13 mouse cellular contexts compared by ENCODE assay signal in the genomic region with DNA sequence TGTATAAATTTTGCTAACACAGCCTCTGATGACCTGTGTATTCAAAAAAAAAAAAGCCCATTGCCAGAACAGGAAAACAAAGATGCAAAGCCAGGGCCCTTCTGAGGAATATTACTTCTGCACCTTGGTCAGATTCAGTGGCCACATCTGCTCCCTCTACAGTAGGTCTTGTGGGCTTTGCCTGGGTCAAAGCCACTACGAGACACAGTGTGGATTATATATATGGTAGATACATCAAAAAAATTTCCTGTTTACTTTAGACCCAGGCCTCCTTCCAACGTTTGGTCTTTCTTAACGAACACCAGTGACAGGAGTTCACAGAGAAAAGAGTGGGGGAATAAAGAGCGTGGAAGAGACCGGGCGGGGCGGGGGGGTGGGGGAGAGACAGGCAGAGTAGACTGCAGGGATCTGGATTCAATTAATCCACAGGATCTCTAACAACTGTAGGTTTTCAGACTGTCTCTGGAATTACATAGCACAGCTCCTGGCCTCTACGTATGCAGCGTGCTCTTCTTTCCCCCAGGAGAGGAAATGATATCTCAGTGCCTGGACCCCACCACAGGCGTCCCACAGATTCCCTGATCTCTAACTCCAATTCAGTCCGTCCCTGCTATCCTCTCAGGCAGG. TPM values are rescaled to one million over a fixed set of nuclear protein-coding genes. Genes with fewer than 3 reads are reported as not detected.
A peak's percentile ranks its signal among the peaks of the same experiment; 100 is the strongest.
DNase-seq lines count a peak whose midpoint lies in the region; ATAC-seq and TF ChIP-seq lines count a peak whose summit lies in the region.
"Had no signal": no experiment of that assay in that cellular context is flagged by ENCODE, and none has a peak within 500 bp of the region (broad histone marks: within the 10 kb centered on the region; RNA-seq: fewer than 3 reads in every experiment).

No protein-coding gene starts in this region.

- peaks cover 41% of the 10 kb centered on the region; the same call in 1 of the 2 replicates for H3K36me3 ChIP-seq in kidney, postnatal 0 days (ENCODE audit: insufficient read depth, low read length)
- H3K36me3 ChIP-seq in embryonic facial prominence, embryonic 15.5 days = peaks cover 52% of the 10 kb centered on the region
- H3K36me3 ChIP-seq in limb, embryonic 14.5 days (ENCODE audit: control insufficient read depth, insufficient read depth, low read length) = peaks cover 65% of the 10 kb centered on the region

- no peak for TF ChIP-seq POLR2A in cerebellum, adult 2 months (IDR thresholded peaks at IDR 0.05; ENCODE audit: borderline replicate concordance, insufficient read depth, low read length)
- no peak for TF ChIP-seq POLR2A in limb, embryonic 14.5 days (IDR thresholded peaks at IDR 0.05; ENCODE audit: borderline replicate concordance, extremely low read depth, insufficient read depth, insufficient read length)

- no peak for ATAC-seq in kidney, postnatal 0 days (replicated peaks; ENCODE audit: low FRiP score, low read depth)
- peak; percentile 64 for ATAC-seq in embryonic facial prominence, embryonic 15.5 days (ENCODE audit: insufficient number of reproducible peaks, low FRiP score, low TSS enrichment, low read depth)
- peak; percentile 34; the same call in 1 of the 2 replicates for ATAC-seq in limb, embryonic 14.5 days (ENCODE audit: low FRiP score, low read depth)

- no peak for TF ChIP-seq CTCF in cerebellum, adult 2 months (IDR thresholded peaks at IDR 0.05; ENCODE audit: borderline replicate concordance, insufficient read depth, low read depth, low read length)
- no peak for TF ChIP-seq CTCF in kidney, postnatal 0 days (IDR thresholded peaks at IDR 0.05; ENCODE audit: low read depth)

- H3K9ac ChIP-seq in kidney, postnatal 0 days (ENCODE audit: low read depth, low read length) = no peak overlapping the region
- H3K9ac ChIP-seq in embryonic facial prominence, embryonic 15.5 days = no peak overlapping the region
- H3K9ac ChIP-seq in limb, embryonic 14.5 days (ENCODE audit: low read depth, low read length, severe bottlenecking) = no peak overlapping the region
- H3K9ac ChIP-seq: liver, embryonic 13.5 days had no signal

- H3K4me1 ChIP-seq in cerebellum, adult 2 months (ENCODE audit: control insufficient read depth, insufficient read depth, low read length) = peaks cover 25% of the 10 kb centered on the region
- peaks cover 26% of the 10 kb centered on the region for H3K4me1 ChIP-seq in kidney, postnatal 0 days (replicated peaks; ENCODE audit: insufficient read depth, low read length)
- peaks cover 76% of the 10 kb centered on the region for H3K4me1 ChIP-seq in embryonic facial prominence, embryonic 15.5 days
- H3K4me1 ChIP-seq in limb, embryonic 14.5 days (ENCODE audit: control insufficient read depth, insufficient read depth, low read length) = peaks cover 80% of the 10 kb centered on the region

- no peak overlapping the region for H3K4me2 ChIP-seq in kidney, postnatal 0 days (ENCODE audit: low read length)
- H3K4me2 ChIP-seq in embryonic facial prominence, embryonic 15.5 days (replicated peaks) = no peak overlapping the region
- H3K4me2 ChIP-seq in limb, embryonic 14.5 days (replicated peaks; ENCODE audit: low read depth, low read length, severe bottlenecking) = no peak overlapping the region
- H3K4me2 ChIP-seq: liver, embryonic 13.5 days had no signal

- peak overlapping the region; percentile 55; the same call in 1 of the 2 replicates for H3K27ac ChIP-seq in cerebellum, adult 2 months (ENCODE audit: insufficient read depth, low read length)
- H3K27ac ChIP-seq in kidney, postnatal 0 days = peak overlapping the region; percentile 55; the same call in 1 of the 2 replicates
- H3K27ac ChIP-seq in embryonic facial prominence, embryonic 15.5 days (replicated peaks) = peak overlapping the region; percentile 75
- H3K27ac ChIP-seq in limb, embryonic 14.5 days (replicated peaks; ENCODE audit: low read depth, low read length) = no peak overlapping the region
- H3K27ac ChIP-seq: liver, embryonic 13.5 days had no signal

- H3K4me3 ChIP-seq in cerebellum, adult 2 months (replicated peaks; ENCODE audit: insufficient read depth, low read depth, low read length) = no peak overlapping the region
- no peak overlapping the region for H3K4me3 ChIP-seq in kidney, postnatal 0 days (replicated peaks; ENCODE audit: low read depth, low read length)
- H3K4me3 ChIP-seq in embryonic facial prominence, embryonic 15.5 days (replicated peaks) = no peak overlapping the region
- no peak overlapping the region for H3K4me3 ChIP-seq in limb, embryonic 14.5 days (replicated peaks; ENCODE audit: low read length)
- H3K4me3 ChIP-seq: liver, embryonic 13.5 days; megakaryocyte, embryonic 14.5 days had no signal

- DNase-seq in cerebellum, adult 2 months = no peak
- no peak for DNase-seq in cerebellum, adult 11 months
- DNase-seq in kidney, postnatal 0 days (ENCODE audit: low spot score) = peak; percentile 69
- no peak for DNase-seq in kidney, adult 8-10 months
- no peak for DNase-seq in limb, embryonic 14.5 days (ENCODE audit: low spot score)
- DNase-seq in right cerebral cortex, postnatal 25 days = no peak
- no peak for DNase-seq in thymus, postnatal 4 days
- DNase-seq: adrenal gland, postnatal 14 days; kidney, postnatal 36 days; liver, embryonic 13.5 days; right cerebral cortex, postnatal 14 days had no signal

- 54% methylated on average over 11 of the region's 11 CpGs for WGBS in cerebellum, adult 2 months
- 60% methylated on average over 11 of the region's 11 CpGs for WGBS in kidney, postnatal 0 days
- 18% methylated on average over 11 of the region's 11 CpGs for WGBS in embryonic facial prominence, embryonic 15.5 days
- 20% methylated on average over 11 of the region's 11 CpGs for WGBS in limb, embryonic 14.5 days

- H3K27me3 ChIP-seq in cerebellum, adult 2 months (ENCODE audit: control insufficient read depth, insufficient read depth, low read length) = no peaks in the 10 kb centered on the region
- no peaks in the 10 kb centered on the region for H3K27me3 ChIP-seq in kidney, postnatal 0 days (ENCODE audit: insufficient read depth, low read length)
- H3K27me3 ChIP-seq in embryonic facial prominence, embryonic 15.5 days = no peaks in the 10 kb centered on the region
- no peaks in the 10 kb centered on the region for H3K27me3 ChIP-seq in limb, embryonic 14.5 days (ENCODE audit: control insufficient read depth, insufficient read depth, low read length)
- H3K27me3 ChIP-seq: liver, embryonic 13.5 days; megakaryocyte, embryonic 14.5 days had no signal

- H3K9me3 ChIP-seq in kidney, postnatal 0 days (replicated peaks; ENCODE audit: low read length) = no peaks in the 10 kb centered on the region
- no peaks in the 10 kb centered on the region for H3K9me3 ChIP-seq in embryonic facial prominence, embryonic 15.5 days (replicated peaks)
- no peaks in the 10 kb centered on the region for H3K9me3 ChIP-seq in limb, embryonic 14.5 days (ENCODE audit: control insufficient read depth, low read length)
- H3K9me3 ChIP-seq: liver, embryonic 13.5 days; megakaryocyte, embryonic 14.5 days had no signal

RNA-seq across cellular contexts. Expression of a gene that starts 28.6 kb away (rescaled TPM):
- 18.4 and 18.6 TPM in 2 replicates for polyA plus RNA-seq in cerebellum, adult 2 months (2012; rRNA removed)
- polyA plus RNA-seq in kidney, postnatal 0 days (2015; fragmentation: Nextera tagmentation; extraction: Ambion mirVana) = 16.2 and 16.7 TPM in 2 replicates
- polyA plus RNA-seq in embryonic facial prominence, embryonic 15.5 days (2015; fragmentation: Nextera tagmentation; extraction: Ambion mirVana) = 22.8 and 22.9 TPM in 2 replicates
- polyA plus RNA-seq in limb, embryonic 14.5 days (2012; rRNA removed) = 20.6 and 22.8 TPM in 2 replicates
- polyA plus RNA-seq in limb, embryonic 14.5 days (2014; fragmentation: Nextera tagmentation; extraction: Ambion mirVana) = 20.5 and 20.6 TPM in 2 replicates

RNA-seq across cellular contexts. Expression of a gene that starts 47.7 kb away (rescaled TPM):
- 63.6 and 63.7 TPM in 2 replicates for polyA plus RNA-seq in cerebellum, adult 2 months (2012; rRNA removed)
- polyA plus RNA-seq in kidney, postnatal 0 days (2015; fragmentation: Nextera tagmentation; extraction: Ambion mirVana) = 10.7 and 12.2 TPM in 2 replicates
- 21.9 and 25.9 TPM in 2 replicates for polyA plus RNA-seq in embryonic facial prominence, embryonic 15.5 days (2015; fragmentation: Nextera tagmentation; extraction: Ambion mirVana)
- 45.9 and 67.7 TPM in 2 replicates for polyA plus RNA-seq in limb, embryonic 14.5 days (2012; rRNA removed)
- 31.0 and 36.6 TPM in 2 replicates for polyA plus RNA-seq in limb, embryonic 14.5 days (2014; fragmentation: Nextera tagmentation; extraction: Ambion mirVana)
